Mouse (Mus musculus): ENCODE results near the gene Krt33a. TPM values are rescaled to one million over a fixed set of nuclear protein-coding genes. Genes with fewer than 3 reads are reported as not detected.

Krt33a gene
- total RNA-seq (2022), result not detected

GRCm38 (mm10) chr11:100016112-100016511 lies at the start of gene Krt33a:
Krt33a (minus strand) TSS chr11:100016212.
- DNase-seq (ENCODE audit: low spot score in 2 of 2), result no peak

GRCm38 (mm10) chr11:100058875-100059274 lies 42.9 kb upstream of the Krt33a start:
- no peak for DNase-seq (ENCODE audit: low spot score in 2 of 2)

- DNase-seq (ENCODE audit: low spot score in 2 of 2), result no peak
These were observed 40.0 kb upstream of the Krt33a start for GRCm38 (mm10) chr11:100055686-100056655.

- no peak for DNase-seq (ENCODE audit: low spot score in 2 of 2)
These were observed 34.4 kb upstream of the Krt33a start, which contains the start of gene Krt31 for GRCm38 (mm10) chr11:100050451-100050850. Krt31 (minus strand) TSS chr11:100050551.

DNA sequence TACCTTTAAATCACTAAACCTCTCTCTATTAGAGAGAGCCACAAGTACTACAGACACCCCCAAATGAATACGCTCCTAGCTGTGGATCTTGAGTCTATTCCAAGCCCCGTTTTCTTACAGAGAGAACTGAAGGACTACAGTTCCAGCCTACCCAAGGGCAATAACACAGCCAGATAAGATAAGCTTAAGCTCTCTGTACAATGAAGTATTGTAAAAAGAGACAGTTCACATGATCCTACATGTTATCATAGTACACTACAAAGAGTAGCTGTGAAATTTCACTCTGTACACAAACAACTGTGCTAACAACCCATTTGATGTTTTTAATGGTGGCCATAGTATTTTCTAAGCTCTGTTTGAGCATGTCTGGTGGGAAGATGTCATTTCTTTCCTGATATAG lies 31.2 kb upstream of the Krt33a start:
- no peak for DNase-seq (ENCODE audit: low spot score in 2 of 2)

DNA sequence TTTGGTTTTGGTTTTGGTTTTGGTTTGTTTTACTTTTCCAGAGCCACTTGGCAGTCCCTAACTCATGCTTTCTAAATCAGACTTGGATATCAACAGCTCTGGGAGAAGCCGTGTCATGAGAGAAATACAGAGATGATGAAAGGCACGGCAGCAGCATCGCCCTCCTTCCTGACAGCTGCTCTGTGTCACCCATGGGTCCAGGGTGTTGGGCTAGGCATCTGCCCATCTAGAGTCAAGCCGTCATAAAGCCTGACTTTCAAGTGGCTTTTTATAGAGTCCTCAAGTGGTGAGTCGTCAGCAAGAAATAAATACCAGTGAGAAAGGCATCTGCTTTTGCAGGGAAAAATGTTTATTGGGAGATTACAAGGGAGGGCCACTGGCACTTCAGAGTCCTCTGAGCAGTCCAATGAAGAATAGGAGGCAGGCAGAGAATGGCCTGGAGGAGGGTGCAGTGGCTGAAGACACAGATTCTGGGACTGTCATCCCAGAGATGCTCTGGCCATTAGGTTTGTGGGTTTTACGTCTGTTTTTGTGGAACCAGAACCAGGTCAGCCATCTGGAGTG lies 30.4 kb upstream of the Krt33a start:
- no peak for DNase-seq (ENCODE audit: low spot score in 2 of 2)

DNA sequence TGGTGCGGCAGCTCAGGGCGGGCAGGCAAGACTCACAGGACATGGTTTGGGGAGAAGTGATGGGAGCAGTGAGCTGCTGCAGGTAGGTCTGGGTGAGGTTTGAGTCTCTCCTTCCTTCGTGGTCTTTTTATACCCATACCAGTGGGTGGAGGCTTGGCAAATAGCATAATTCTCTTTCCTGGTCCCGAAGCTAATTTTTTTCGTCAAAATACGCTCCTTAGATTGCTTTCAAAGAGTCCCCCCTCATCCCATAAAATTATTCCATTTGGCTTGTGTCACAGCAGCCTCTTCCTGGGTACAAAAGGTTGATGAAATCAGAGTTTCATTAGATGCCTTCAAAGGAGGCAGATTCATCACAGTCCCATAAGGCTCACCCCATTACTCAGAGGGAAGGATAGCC lies 25.4 kb upstream of the Krt33a start, which contains the start of gene Krt34:
TSS of gene Krt34 (minus strand) at position 101 of the 400 bp plus-strand sequence.
- DNase-seq (ENCODE audit: low spot score in 2 of 2), result no peak

DNA sequence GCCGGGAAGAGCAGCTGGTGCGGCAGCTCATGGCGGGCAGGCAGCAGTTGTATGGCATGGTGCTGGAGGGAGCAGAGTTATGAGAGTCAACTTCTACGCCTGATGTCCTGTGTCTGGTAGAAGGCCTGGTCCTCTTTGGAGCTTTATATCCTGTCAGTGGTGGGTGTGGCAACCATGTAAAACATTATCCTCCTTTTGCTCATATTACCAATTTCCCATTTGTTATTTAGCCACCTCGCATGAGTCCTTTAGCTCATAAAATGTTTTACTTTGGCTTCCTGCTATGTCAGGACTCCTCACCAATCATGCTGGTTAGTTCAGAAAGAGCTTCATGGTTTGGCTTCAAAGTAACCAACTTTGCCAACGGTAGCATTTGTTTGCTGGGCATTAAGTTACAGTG lies 13.8 kb upstream of the Krt33a start, which contains the start of gene Krt33b:
TSS of gene Krt33b (minus strand) at position 101 of the 400 bp plus-strand sequence.
- DNase-seq (ENCODE audit: low spot score in 2 of 2), result no peak

GRCm38 (mm10) chr11:100021438-100021837 lies 5.4 kb upstream of the Krt33a start:
- no peak for DNase-seq (ENCODE audit: low spot score in 2 of 2)

DNA sequence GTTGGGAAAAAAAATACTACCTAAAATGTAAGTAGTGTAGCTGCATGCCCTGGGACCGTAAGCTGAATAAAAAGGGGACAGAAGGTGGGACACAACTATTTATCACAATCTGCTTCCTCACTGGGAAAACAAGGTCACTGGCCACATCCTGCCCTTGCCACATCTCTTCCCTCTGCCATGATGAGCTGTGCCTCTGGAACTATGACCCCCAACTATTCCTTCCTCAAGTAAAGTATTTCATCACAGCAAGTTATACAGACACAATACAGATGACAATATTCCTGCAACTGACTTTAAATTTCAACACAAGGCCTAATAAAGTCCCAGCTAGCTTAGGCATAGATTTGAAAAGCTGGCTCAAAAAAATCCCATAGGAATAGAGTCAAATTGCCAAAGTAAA lies 3.5 kb upstream of the Krt33a start:
- DNase-seq (ENCODE audit: low spot score in 2 of 2), result no peak

DNA sequence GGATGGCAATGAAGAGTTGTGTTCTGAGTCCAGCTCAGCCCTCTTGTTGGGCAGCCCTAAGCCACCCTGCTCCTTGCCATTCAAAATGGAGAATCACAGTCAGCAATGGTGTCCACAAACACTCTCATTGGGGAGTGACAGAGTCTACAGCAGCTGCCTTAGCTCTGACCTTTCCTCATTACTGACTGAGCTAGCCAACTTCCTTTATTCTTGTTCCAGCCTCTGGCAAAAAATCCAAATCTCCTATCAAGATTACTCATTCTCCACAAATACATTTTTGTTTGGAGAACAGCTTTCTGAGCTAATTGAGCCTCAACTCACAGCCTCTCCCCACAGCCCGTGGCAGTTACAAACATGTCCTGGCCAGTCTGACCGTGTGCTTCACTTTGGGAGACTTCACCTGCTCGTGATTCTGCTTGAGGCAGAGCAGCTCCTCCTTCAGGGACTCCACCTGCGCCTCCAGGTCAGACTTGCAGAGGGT lies 2.3 kb downstream of the Krt33a start:
- DNase-seq (ENCODE audit: low spot score in 2 of 2), result no peak

GRCm38 (mm10) chr11:100010682-100011081 lies 5.3 kb downstream of the Krt33a start:
- DNase-seq (ENCODE audit: low spot score in 2 of 2), result no peak

GRCm38 (mm10) chr11:100008336-100008735 lies 7.7 kb downstream of the Krt33a start:
- DNase-seq (ENCODE audit: low spot score in 2 of 2), result no peak

DNA sequence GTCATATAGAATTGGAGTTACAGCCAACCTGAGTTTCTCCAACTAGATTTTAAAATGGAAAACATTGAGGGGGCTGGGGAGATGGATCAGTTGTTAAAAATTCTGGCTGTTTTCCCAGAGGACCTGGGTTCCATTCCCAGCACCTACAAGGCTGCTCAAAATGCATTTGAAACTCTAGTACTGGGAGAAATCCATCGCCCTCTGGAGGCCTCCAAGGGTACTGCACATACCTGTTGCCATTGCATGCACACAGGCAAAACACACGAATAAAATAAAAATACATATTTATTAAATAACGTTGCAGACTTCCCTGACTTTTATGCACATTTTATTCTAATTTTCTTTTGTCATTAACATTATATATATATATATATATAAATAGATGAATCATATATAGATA lies 9.4 kb downstream of the Krt33a start:
- no peak for DNase-seq (ENCODE audit: low spot score in 2 of 2)

- DNase-seq (ENCODE audit: low spot score in 2 of 2), result no peak
These were observed 10.1 kb downstream of the Krt33a start for GRCm38 (mm10) chr11:100005905-100006304.

DNA sequence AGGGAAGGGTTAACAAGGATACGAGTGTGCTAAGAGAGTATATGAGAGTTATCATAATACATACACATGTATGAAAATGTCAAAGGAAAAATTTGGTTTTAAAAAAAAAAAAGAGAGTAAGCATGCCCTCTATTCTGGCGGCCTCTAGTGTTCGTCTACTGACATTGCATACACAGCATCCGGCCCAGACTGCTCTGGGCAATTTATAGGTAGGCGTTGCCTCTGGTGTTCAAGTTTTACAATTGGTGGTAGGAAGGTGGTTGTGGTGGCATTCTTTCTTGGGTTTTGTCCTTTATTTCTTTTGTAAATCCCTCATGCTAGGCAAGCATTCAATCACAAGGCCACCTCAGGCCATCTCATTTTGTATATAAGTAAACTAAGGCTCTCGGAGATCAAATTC lies 11.2 kb downstream of the Krt33a start:
- no peak for DNase-seq (ENCODE audit: low spot score in 2 of 2)

- DNase-seq (ENCODE audit: low spot score in 2 of 2), result no peak
These were observed 16.9 kb downstream of the Krt33a start for GRCm38 (mm10) chr11:99999091-99999490.

- no peak for DNase-seq (ENCODE audit: low spot score in 2 of 2)
These were observed 21.7 kb downstream of the Krt33a start for GRCm38 (mm10) chr11:99994384-99994661.

- DNase-seq (ENCODE audit: low spot score in 2 of 2), result no peak
These were observed 22.2 kb downstream of the Krt33a start, which contains the start of gene Krtap17-1 for GRCm38 (mm10) chr11:99993620-99994383. Krtap17-1 (minus strand) TSS chr11:99993994.

DNA sequence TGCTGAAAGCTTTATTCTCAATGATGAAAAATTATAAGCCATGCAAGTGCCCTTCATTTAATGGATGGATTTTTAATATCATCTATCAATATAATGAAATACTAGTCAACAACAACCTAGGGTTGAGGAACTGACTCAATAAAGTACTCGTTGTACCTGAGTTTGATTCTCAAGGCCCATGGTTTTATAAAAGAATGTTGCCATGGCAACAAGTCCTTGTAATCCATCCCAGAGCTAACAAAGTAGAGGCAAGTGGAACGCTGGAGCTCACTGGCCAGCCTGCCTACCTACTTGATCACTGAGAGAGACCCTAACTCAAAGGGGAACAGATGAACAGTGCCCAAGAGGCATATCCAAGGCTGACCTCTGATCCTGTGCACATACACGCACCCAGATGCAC lies 25.4 kb downstream of the Krt33a start:
- no peak for DNase-seq (ENCODE audit: low spot score in 2 of 2)

- no peak for DNase-seq (ENCODE audit: low spot score in 2 of 2)
These were observed 26.1 kb downstream of the Krt33a start for GRCm38 (mm10) chr11:99989881-99990405.

Measured in gastrocnemius, adult 8-10 months (tissue).